In genomic region chr3:96635906-96636305, GRCm38 (mm10) we compare ENCODE assay signal across 8 mouse cellular contexts. TPM values are rescaled to one million over a fixed set of nuclear protein-coding genes. Genes with fewer than 3 reads are reported as not detected.
DNase-seq lines count a peak whose midpoint lies in the region; ATAC-seq and TF ChIP-seq lines count a peak whose summit lies in the region.

No protein-coding gene starts in this region.

- no peak for TF ChIP-seq RAD21 in MEL (IDR thresholded peaks at IDR 0.05; ENCODE audit: low read depth, low read length)

- H3K9ac ChIP-seq in heart, embryonic 15.5 days: peak overlapping the region; percentile 88
- peak overlapping the region; percentile 87 for H3K9ac ChIP-seq in MEL (ENCODE audit: control insufficient read depth, low read depth, low read length, poor library complexity, severe bottlenecking)
- H3K9ac ChIP-seq in forebrain, embryonic 15.5 days (replicated peaks): peak overlapping the region; percentile 98

- ATAC-seq in heart, embryonic 15.5 days (replicated peaks; ENCODE audit: insufficient number of reproducible peaks, insufficient read depth, low FRiP score, low read depth): no peak
- no peak for ATAC-seq in forebrain, embryonic 15.5 days (replicated peaks)
- ATAC-seq in granulocyte monocyte progenitor cell, adult 5-6 weeks (replicated peaks; ENCODE audit: poor library complexity, severe bottlenecking): no peak

- WGBS in heart, embryonic 15.5 days: 7% methylated on average over 15 of the region's 15 CpGs
- WGBS in forebrain, embryonic 15.5 days: 10% methylated on average over 15 of the region's 15 CpGs
- WGBS in midbrain, embryonic 10.5 days: 13% methylated on average over 15 of the region's 15 CpGs

- H3K79me2 ChIP-seq in MEL (ENCODE audit: control insufficient read depth, insufficient read depth, low read length, poor library complexity): peaks cover 17% of the 10 kb centered on the region

- H3K27ac ChIP-seq in heart, embryonic 15.5 days: peak overlapping the region; percentile 85
- peak overlapping the region; percentile 80 for H3K27ac ChIP-seq in MEL (ENCODE audit: control insufficient read depth, low read depth, low read length)
- H3K27ac ChIP-seq in forebrain, embryonic 15.5 days (replicated peaks): peak overlapping the region; percentile 91
- peak overlapping the region; percentile 93 for H3K27ac ChIP-seq in midbrain, embryonic 10.5 days (replicated peaks)

- peak overlapping the region; percentile 76 for H3K4me2 ChIP-seq in heart, embryonic 15.5 days
- peak overlapping the region; percentile 84 for H3K4me2 ChIP-seq in forebrain, embryonic 15.5 days (replicated peaks)

- no peaks in the 10 kb centered on the region for H3K27me3 ChIP-seq in heart, embryonic 15.5 days
- no peaks in the 10 kb centered on the region for H3K27me3 ChIP-seq in MEL (ENCODE audit: control insufficient read depth in 1 of 2, insufficient read depth in 2 of 2, low read length in 2 of 2)
- H3K27me3 ChIP-seq in forebrain, embryonic 15.5 days: no peaks in the 10 kb centered on the region
- no peaks in the 10 kb centered on the region for H3K27me3 ChIP-seq in midbrain, embryonic 10.5 days (ENCODE audit: low read depth, poor library complexity, severe bottlenecking)

- peak overlapping the region; percentile 84 for H3K4me3 ChIP-seq in heart, embryonic 15.5 days
- peak overlapping the region; percentile 73 to 89 for H3K4me3 ChIP-seq in MEL (ENCODE audit: control insufficient read depth in 1 of 2, insufficient read depth in 1 of 2, low read depth in 2 of 2, low read length in 2 of 2)
- H3K4me3 ChIP-seq in forebrain, embryonic 15.5 days: peak overlapping the region; percentile 93
- peak overlapping the region; percentile 95 for H3K4me3 ChIP-seq in midbrain, embryonic 10.5 days

- no peak for DNase-seq in heart, adult 9 months (ENCODE audit: low spot score in 2 of 2)
- peak; percentile 71 for DNase-seq in MEL (ENCODE audit: low read depth, low spot score)
- DNase-seq in midbrain, embryonic 10.5 days (ENCODE audit: low spot score): no peak
- DNase-seq in gastrocnemius, postnatal 25 days: no peak
- DNase-seq in natural killer cell, adult 2 months (ENCODE audit: low spot score in 2 of 2): no peak

- H3K4me1 ChIP-seq in heart, embryonic 15.5 days (replicated peaks): peaks cover 19% of the 10 kb centered on the region
- peaks cover 6 to 19% of the 10 kb centered on the region in 2 experiments for H3K4me1 ChIP-seq in MEL (ENCODE audit: control insufficient read depth in 1 of 2, insufficient read depth in 2 of 2, low read length in 2 of 2)
- H3K4me1 ChIP-seq in forebrain, embryonic 15.5 days: peaks cover 28% of the 10 kb centered on the region
- H3K4me1 ChIP-seq in midbrain, embryonic 10.5 days: peaks cover 37% of the 10 kb centered on the region

- peak in 1 of 2 experiments; percentile 2; a peak in 2 of 4 replicates for TF ChIP-seq EP300 in MEL (IDR thresholded peaks at IDR 0.05; ENCODE audit: low read depth in 1 of 2, low read length in 2 of 2)

- peaks cover 32% of the 10 kb centered on the region for H3K36me3 ChIP-seq in heart, embryonic 15.5 days
- H3K36me3 ChIP-seq in MEL (ENCODE audit: control insufficient read depth in 1 of 2, insufficient read depth in 2 of 2, low read length in 2 of 2): peaks cover 17 to 31% of the 10 kb centered on the region in 2 experiments
- H3K36me3 ChIP-seq in forebrain, embryonic 15.5 days: peaks cover 42% of the 10 kb centered on the region
- H3K36me3 ChIP-seq in midbrain, embryonic 10.5 days: peaks cover 63% of the 10 kb centered on the region

- H3K9me3 ChIP-seq in heart, embryonic 15.5 days (replicated peaks): no peaks in the 10 kb centered on the region
- H3K9me3 ChIP-seq in MEL (replicated peaks; ENCODE audit: insufficient read depth, low read length): no peaks in the 10 kb centered on the region
- no peaks in the 10 kb centered on the region for H3K9me3 ChIP-seq in forebrain, embryonic 15.5 days
- no peaks in the 10 kb centered on the region for H3K9me3 ChIP-seq in midbrain, embryonic 10.5 days (replicated peaks)

- TF ChIP-seq CTCF in MEL (IDR thresholded peaks at IDR 0.05 in 2 of 3, conservative IDR thresholded peaks at IDR 0.05 in 1 of 3; ENCODE audit: control insufficient read depth in 1 of 3, insufficient read depth in 1 of 3, low read depth in 2 of 3, low read length in 3 of 3, poor library complexity in 1 of 3, severe bottlenecking in 1 of 3): no peak

- TF ChIP-seq POLR2A in MEL (IDR thresholded peaks at IDR 0.05; ENCODE audit: control insufficient read depth in 1 of 2, insufficient read depth in 1 of 2, low read depth in 1 of 2, low read length in 2 of 2, poor library complexity in 1 of 2): no peak

TF ChIP-seq in MEL, 35 proteins besides CTCF, POLR2A, EP300 and RAD21 (continues in another document):
- no peak for TF ChIP-seq POLR2AphosphoS5 (IDR thresholded peaks at IDR 0.05; ENCODE audit: borderline replicate concordance, low read depth, low read length)
- no peak for TF ChIP-seq MEF2A (IDR thresholded peaks at IDR 0.05; ENCODE audit: extremely low read depth, insufficient replicate concordance, low read depth, low read length, poor library complexity, severe bottlenecking)
- 0 out of 2 replicates have a peak, but pooled peaks have one; percentile 9 for TF ChIP-seq ETS1 (IDR thresholded peaks at IDR 0.05; ENCODE audit: low read depth, low read length)
- no peak for TF ChIP-seq MYC (IDR thresholded peaks at IDR 0.05; ENCODE audit: low read depth, low read length)
- TF ChIP-seq ZKSCAN1 (IDR thresholded peaks at IDR 0.05; ENCODE audit: low read depth, low read length): no peak

RNA-seq across cellular contexts. Expression of gene Gm42957, which starts 0.6 kb away (rescaled TPM):
- polyA plus RNA-seq in heart, embryonic 15.5 days (2015; fragmentation: Nextera tagmentation; extraction: Ambion mirVana): 0.10 and 0.15 TPM in 2 replicates
- 0.16 and 0.19 TPM in 2 replicates for total RNA-seq in MEL (2012; rRNA removed)
- under 1 TPM in 1 of 2 experiments, not detected in 1; 0.06 TPM for polyA plus RNA-seq in MEL (2012; ENCODE audit: insufficient read depth in 1 of 2, insufficient read length in 2 of 2, low read depth in 1 of 2, low replicate concordance in 2 of 2, missing spikeins in 1 of 2)
- polyA plus RNA-seq in forebrain, embryonic 15.5 days (2015; fragmentation: Nextera tagmentation; extraction: Ambion mirVana): 0.08 TPM in 1 of 2 replicates, not detected in the other
- 0.15 and 0.21 TPM in 2 replicates for polyA plus RNA-seq in midbrain, embryonic 10.5 days (2016; fragmentation: Nextera tagmentation; extraction: Ambion mirVana)
- total RNA-seq in granulocyte monocyte progenitor cell, adult 5-6 weeks (2014; fragmentation: Nextera tagmentation): 0.15 TPM in 1 of 2 replicates, not detected in the other
- not detected in 2 replicates for total RNA-seq in granulocyte monocyte progenitor cell, adult 5-6 weeks (2017)
- under 1 TPM; 0.10 to 0.13 TPM for total RNA-seq in gastrocnemius, postnatal 25 days (2021)

RNA-seq across cellular contexts. Expression of gene Pex11b, which starts 0.7 kb away (rescaled TPM):
- polyA plus RNA-seq in heart, embryonic 15.5 days (2015; fragmentation: Nextera tagmentation; extraction: Ambion mirVana): 35.5 and 37.6 TPM in 2 replicates
- total RNA-seq in MEL (2012; rRNA removed): 33.8 and 38.2 TPM in 2 replicates
- 10 to 100 TPM in 1 of 2 experiments, not detected in 1; 82.8 TPM for polyA plus RNA-seq in MEL (2012; ENCODE audit: insufficient read depth in 1 of 2, insufficient read length in 2 of 2, low read depth in 1 of 2, low replicate concordance in 2 of 2, missing spikeins in 1 of 2)
- polyA plus RNA-seq in forebrain, embryonic 15.5 days (2015; fragmentation: Nextera tagmentation; extraction: Ambion mirVana): 57.3 and 58.6 TPM in 2 replicates
- polyA plus RNA-seq in midbrain, embryonic 10.5 days (2016; fragmentation: Nextera tagmentation; extraction: Ambion mirVana): 38.5 and 40.8 TPM in 2 replicates
- total RNA-seq in granulocyte monocyte progenitor cell, adult 5-6 weeks (2014; fragmentation: Nextera tagmentation): 23.6 and 41.6 TPM in 2 replicates
- 14.5 and 20.1 TPM in 2 replicates for total RNA-seq in granulocyte monocyte progenitor cell, adult 5-6 weeks (2017)
- total RNA-seq in gastrocnemius, postnatal 25 days (2021): 10 to 100 TPM; 20.4 to 22.1 TPM

RNA-seq across cellular contexts. Expression of gene Rbm8a, which starts 6.2 kb away (rescaled TPM):
- polyA plus RNA-seq in heart, embryonic 15.5 days (2015; fragmentation: Nextera tagmentation; extraction: Ambion mirVana): 73.9 and 78.7 TPM in 2 replicates
- 214 and 231 TPM in 2 replicates for total RNA-seq in MEL (2012; rRNA removed)
- polyA plus RNA-seq in MEL (2012; ENCODE audit: insufficient read depth in 1 of 2, insufficient read length in 2 of 2, low read depth in 1 of 2, low replicate concordance in 2 of 2, missing spikeins in 1 of 2): 100 to 1,000 TPM in 1 of 2 experiments, not detected in 1; 363 TPM
- 132 and 144 TPM in 2 replicates for polyA plus RNA-seq in forebrain, embryonic 15.5 days (2015; fragmentation: Nextera tagmentation; extraction: Ambion mirVana)
- polyA plus RNA-seq in midbrain, embryonic 10.5 days (2016; fragmentation: Nextera tagmentation; extraction: Ambion mirVana): 205 and 215 TPM in 2 replicates
- total RNA-seq in granulocyte monocyte progenitor cell, adult 5-6 weeks (2014; fragmentation: Nextera tagmentation): 112 and 120 TPM in 2 replicates
- total RNA-seq in granulocyte monocyte progenitor cell, adult 5-6 weeks (2017): 64.5 and 64.7 TPM in 2 replicates
- 10 to 100 TPM; 22.9 to 24.1 TPM for total RNA-seq in gastrocnemius, postnatal 25 days (2021)

RNA-seq across cellular contexts. Expression of gene Itga10, which starts 9.5 kb away (rescaled TPM):
- polyA plus RNA-seq in heart, embryonic 15.5 days (2015; fragmentation: Nextera tagmentation; extraction: Ambion mirVana): 1.00 and 1.2 TPM in 2 replicates
- total RNA-seq in MEL (2012; rRNA removed): 0.65 and 1.0 TPM in 2 replicates
- polyA plus RNA-seq in MEL (2012; ENCODE audit: insufficient read depth in 1 of 2, insufficient read length in 2 of 2, low read depth in 1 of 2, low replicate concordance in 2 of 2, missing spikeins in 1 of 2): 1 to 10 TPM in 1 of 2 experiments, not detected in 1; 2.9 TPM
- 0.55 and 0.65 TPM in 2 replicates for polyA plus RNA-seq in forebrain, embryonic 15.5 days (2015; fragmentation: Nextera tagmentation; extraction: Ambion mirVana)
- 0.36 and 0.64 TPM in 2 replicates for polyA plus RNA-seq in midbrain, embryonic 10.5 days (2016; fragmentation: Nextera tagmentation; extraction: Ambion mirVana)
- 1.3 TPM in 1 of 2 replicates, not detected in the other for total RNA-seq in granulocyte monocyte progenitor cell, adult 5-6 weeks (2014; fragmentation: Nextera tagmentation)
- 0.34 TPM in 1 of 2 replicates, not detected in the other for total RNA-seq in granulocyte monocyte progenitor cell, adult 5-6 weeks (2017)
- total RNA-seq in gastrocnemius, postnatal 25 days (2021): 1 to 10 TPM in 1 of 2 experiments, under 1 TPM in 1; 0.70 to 1.2 TPM

RNA-seq across cellular contexts. Expression of gene Ankrd35, which starts 34.0 kb away (rescaled TPM):
- polyA plus RNA-seq in heart, embryonic 15.5 days (2015; fragmentation: Nextera tagmentation; extraction: Ambion mirVana): 0.31 and 0.56 TPM in 2 replicates
- total RNA-seq in MEL (2012; rRNA removed): 0.46 and 0.62 TPM in 2 replicates
- under 1 TPM in 1 of 2 experiments, not detected in 1; 0.77 TPM for polyA plus RNA-seq in MEL (2012; ENCODE audit: insufficient read depth in 1 of 2, insufficient read length in 2 of 2, low read depth in 1 of 2, low replicate concordance in 2 of 2, missing spikeins in 1 of 2)
- polyA plus RNA-seq in forebrain, embryonic 15.5 days (2015; fragmentation: Nextera tagmentation; extraction: Ambion mirVana): 1.5 and 1.9 TPM in 2 replicates
- polyA plus RNA-seq in midbrain, embryonic 10.5 days (2016; fragmentation: Nextera tagmentation; extraction: Ambion mirVana): 0.06 and 0.29 TPM in 2 replicates
- not detected in 2 replicates for total RNA-seq in granulocyte monocyte progenitor cell, adult 5-6 weeks (2014; fragmentation: Nextera tagmentation)
- not detected in 2 replicates for total RNA-seq in granulocyte monocyte progenitor cell, adult 5-6 weeks (2017)
- total RNA-seq in gastrocnemius, postnatal 25 days (2021): under 1 TPM; 0.51 to 0.67 TPM
